Mouse (Mus musculus): ENCODE results near the gene Lpp.

Lpp gene

GRCm38 (mm10) chr16:24441338-24441737 is 48.0 kb downstream of the Lpp start:
- DNase-seq, result no peak

GRCm38 (mm10) chr16:24442500-24443122 is 49.3 kb downstream of the Lpp start:
- DNase-seq, result no peak

DNA sequence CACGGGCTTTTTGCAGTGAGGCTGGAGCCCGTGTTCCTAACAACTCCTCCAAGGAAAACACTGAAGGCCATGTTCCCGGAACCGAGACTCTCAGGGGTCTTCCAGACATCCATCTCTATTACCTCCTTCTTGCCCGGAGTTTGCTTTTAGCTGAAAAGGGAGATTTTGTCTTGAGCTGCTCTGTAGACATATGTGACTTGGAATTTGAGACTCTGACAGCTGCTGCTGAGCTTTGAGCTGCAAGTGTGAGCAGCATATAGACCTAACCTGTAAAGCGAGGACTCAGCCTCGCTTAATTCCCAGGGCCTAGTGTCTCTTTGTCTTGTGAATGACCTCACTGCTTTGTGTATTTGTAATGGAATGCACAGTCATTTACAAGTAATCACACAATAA is 49.8 kb downstream of the Lpp start:
- DNase-seq, result no peak

DNA sequence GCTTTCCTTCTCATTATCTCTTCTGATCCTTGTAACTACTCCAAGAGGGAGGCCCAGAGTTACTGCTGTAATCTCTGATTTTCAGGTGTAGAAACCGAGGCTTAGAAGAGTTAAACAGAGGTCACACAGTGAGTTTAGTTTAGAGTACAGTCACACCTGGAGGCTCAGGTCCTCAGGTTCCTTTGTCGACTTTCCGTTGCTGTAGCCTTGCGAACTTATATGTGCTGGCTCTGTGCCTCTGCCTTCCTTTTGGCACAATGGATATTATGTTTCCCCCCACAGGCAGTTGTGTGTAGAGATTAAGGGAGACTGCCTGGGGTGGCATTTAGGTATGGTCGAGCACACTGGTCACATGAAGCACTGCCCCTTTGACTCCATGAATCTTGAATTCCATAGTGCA is 50.2 kb downstream of the Lpp start:
- DNase-seq, result no peak

DNA sequence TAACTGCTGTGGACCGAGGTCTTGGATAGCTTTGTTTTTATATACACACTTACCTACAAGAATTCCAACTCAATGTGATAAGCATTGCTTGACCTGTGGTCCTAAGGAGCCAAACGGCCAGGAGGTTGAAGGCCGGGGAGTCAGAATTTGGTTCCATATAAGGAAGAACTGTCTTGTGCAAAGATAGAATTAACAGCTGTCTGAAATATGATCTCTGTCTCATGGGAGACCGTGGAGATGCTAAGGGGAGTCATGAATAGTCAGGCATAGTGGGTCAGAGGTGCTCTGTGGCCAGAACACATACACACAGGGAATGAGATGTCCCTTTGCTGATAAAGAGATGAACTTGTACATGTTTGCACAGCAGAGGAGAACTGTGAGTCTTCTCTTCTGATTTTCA is 51.5 kb downstream of the Lpp start:
- no peak for DNase-seq

DNA sequence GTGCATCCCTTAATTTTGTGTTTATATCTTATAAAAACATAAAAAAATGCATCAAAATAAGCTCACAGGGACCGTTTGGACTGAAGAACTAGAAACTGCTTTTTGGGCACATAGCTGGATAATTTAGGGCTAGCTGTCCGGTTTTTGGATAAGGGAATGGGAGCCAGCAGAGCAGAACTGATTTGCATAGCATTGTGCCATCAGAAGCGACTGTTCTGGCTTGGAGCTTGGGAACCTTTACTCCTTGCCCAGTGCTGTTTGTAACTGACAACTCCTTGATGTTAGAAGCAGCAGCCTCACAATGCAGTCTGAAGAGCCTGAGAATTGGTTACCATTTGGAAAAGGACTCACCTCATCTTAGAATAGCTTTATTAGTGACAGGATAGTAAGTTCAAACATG is 52.2 kb downstream of the Lpp start:
- no peak for DNase-seq

DNA sequence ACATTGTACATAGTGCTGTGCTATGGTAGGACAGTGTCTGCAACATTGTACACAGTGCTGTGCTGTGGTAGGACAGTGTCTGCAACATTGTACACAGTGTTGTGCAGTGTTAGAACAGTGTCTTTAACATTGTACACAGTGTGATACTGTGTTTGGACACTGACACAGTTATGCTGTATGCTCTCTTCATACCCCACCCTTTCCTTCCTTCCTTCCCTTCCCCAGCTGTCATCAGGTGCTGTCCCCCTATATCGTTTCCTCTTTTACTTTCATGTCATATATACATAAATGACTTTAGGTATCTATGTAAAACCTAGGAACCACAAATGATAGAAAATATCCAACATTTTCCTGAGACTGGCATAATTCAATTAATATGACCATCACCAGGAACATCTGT is 53.1 kb downstream of the Lpp start:
- no peak for DNase-seq

- no peak for DNase-seq
These were observed 54.6 kb downstream of the Lpp start for GRCm38 (mm10) chr16:24447666-24448492.

DNA sequence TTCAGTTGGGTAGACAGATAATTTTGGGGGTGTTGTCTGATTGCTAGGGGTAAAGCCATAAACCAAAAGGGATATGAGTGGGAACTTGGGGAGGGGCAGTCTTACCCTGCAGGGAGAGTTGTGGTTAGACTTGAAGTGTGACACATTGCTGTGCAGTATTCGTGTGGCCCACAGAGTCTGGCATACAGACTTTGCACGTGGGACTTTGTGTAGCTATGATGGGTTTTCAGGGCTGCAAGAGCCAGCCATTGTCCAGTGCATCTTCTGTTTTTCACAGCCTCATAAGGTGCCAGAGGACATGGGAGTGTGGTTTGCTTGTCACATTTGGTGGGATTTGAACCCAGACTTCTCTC is 55.2 kb downstream of the Lpp start:
- no peak for DNase-seq

DNA sequence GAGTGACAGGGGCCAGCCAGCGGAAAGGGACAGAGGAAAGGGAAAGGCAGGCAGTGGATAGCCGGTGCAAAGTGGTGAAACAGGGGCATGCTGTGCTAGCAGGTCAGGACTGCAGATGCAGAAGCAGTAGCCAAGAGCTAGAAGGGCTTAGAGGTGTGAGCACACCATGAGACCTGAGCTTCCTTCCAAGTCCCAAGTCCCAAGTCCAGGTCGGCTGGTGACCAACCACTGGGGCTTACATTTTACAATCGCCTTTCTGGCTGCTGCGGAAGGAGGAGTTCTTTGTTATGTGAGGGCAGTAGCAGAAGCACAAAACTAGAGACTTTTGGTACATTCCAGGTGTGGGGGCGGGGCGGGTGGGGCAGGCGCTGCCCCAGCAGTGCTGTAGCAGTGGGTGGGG is 56.5 kb downstream of the Lpp start:
- no peak for DNase-seq

- no peak for DNase-seq
These were observed 56.9 kb downstream of the Lpp start for GRCm38 (mm10) chr16:24450256-24450655.

GRCm38 (mm10) chr16:24451123-24451522 is 57.8 kb downstream of the Lpp start:
- DNase-seq, result no peak

DNA sequence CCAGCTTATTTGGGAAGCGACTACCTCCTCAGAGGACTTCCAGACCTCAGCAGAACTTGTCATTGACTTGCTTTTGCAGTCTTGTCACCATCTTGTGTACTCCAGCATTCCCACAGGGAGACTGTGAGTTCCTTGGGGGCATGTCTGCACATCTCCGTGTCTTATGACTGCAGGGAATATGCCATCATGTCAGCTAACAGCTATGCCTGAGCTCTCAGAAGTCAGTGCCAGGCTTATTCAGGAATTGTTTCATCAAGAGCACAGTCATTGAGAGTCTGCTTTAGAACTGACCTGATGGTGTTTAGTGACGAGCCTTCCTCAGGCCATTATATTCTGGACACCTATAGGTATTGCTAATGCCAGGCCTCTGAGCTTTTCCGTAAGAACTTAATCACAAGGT is 60.2 kb downstream of the Lpp start:
- no peak for DNase-seq

DNA sequence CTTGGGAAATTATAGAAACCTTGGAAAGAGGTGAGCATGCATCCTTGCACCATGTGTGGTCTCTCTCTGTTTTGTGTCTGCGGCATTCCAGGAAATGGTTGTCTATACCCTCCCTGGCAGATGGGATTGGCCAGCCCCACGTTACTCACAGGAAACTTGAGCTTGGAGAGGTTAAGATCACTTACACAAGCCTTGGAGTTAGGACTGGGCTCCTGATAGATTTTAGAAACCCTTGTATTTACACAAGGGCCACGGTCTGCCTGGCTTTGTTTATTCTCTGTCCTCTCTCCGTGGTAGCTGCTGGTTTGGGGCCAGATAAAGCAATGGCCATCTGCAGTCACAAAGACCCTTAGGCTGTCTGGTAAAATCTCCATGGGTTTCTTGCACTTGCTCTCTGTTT is 61.2 kb downstream of the Lpp start:
- no peak for DNase-seq

- DNase-seq, result no peak
These were observed 62.1 kb downstream of the Lpp start for GRCm38 (mm10) chr16:24455361-24455855.

DNA sequence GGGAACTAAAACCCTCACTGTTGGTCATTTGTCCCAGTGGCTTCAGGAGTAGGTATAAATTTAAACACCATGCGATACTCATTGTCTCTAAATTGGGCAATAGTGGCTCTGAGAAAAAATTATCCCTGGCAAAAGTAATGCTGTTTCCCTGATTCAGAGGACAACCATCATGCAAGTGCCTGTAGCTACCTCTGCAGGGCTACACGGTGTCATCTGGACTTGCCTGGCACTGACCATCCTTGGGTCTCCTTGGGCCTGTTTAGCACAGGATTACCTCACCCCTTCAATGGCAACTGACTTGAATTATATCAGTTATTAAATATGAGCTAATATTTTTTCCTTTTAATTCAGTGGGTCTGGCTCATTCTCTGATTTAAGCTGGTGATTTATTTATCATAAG is 70.5 kb downstream of the Lpp start:
- DNase-seq, result no peak

GRCm38 (mm10) chr16:24464436-24464835 is 71.1 kb downstream of the Lpp start:
- no peak for DNase-seq

GRCm38 (mm10) chr16:24465633-24466032 is 72.3 kb downstream of the Lpp start:
- DNase-seq, result no peak

- DNase-seq, result no peak
These were observed 74.4 kb downstream of the Lpp start for GRCm38 (mm10) chr16:24467544-24468290.

- no peak for DNase-seq
These were observed 76.0 kb downstream of the Lpp start for GRCm38 (mm10) chr16:24469313-24469712.

DNA sequence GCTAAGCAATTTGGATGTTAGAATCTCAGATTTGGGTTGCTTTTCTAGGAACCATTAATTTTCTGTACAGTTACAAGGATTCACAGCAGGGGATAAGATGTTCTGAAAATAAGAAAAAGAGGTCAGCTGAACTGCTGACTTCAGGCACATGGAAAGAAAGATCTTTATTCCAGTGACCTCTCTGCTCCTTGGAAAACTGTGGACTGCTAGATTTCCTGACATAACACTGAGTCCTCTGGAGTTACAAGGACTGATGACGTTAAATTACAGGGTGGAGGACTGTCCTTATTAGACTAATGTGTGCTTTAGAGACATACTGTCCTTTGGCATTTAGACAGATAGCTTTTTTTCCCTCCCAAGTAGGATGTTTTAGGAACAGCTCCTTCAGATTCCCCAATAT is 77.3 kb downstream of the Lpp start:
- DNase-seq, result no peak

DNA sequence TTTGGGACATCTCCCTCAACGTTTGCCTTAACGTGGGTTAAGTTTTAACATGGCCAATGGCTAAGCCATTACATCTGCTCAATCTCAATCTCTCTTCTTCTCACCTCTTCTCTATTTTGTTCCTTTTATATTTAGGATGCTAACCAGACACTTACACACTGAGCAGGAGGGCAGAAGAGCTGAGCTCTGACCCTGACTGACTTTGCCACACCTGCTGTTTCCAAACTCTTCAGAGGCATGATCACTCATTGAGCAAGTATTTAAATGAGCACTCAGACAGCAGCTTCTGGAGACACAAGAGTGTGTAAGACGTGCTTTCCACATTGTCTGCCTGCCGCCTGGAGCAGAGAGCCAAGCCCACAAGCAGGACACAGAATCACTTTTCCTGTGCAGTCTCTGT is 77.7 kb downstream of the Lpp start:
- DNase-seq, result no peak

DNA sequence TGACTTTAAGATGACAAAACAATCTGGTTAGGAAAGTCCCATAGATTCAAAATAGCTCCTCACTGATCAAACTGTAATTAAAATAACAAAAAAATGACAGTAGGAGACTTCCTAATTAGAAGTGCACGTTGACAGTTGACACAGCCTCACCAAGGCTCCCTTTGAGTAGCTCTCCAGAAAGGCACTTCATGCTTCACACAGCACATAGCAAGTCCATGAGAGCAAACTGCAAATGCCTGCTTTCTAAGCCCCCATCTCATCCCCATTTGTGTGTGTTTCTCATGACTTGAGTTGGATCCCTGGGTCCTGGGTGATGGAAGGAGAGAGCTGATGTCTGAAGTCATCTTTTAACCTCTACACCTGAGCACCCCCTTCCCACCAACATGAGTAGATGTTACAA is 78.5 kb downstream of the Lpp start:
- no peak for DNase-seq

DNA sequence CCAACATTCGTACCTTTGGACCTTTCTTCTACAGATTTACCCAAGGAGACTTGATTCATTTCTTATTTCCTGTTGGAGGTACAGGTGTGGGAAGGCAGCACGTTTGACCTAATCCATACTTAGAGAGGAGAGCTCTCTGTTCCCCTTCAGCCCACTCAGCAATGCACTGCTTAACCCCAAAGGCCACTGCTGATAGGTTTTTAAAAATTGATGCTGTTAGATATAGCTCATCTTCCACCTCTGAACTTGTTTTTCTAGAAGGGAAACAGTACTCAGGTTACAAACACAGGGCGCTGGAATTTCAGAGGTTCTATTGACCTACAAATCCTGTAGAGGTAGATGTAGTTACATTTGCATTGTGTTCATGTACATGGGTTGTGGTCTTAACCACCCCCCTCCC is 80.7 kb downstream of the Lpp start:
- no peak for DNase-seq

Measured in lung, postnatal 36 days (tissue).